Mouse (Mus musculus) midbrain, embryonic 14.5 days (tissue): Measurements from ENCODE around the gene Atrx. TPM values are rescaled to one million over a fixed set of nuclear protein-coding genes. Genes with fewer than 3 reads are reported as not detected.
A peak's percentile ranks its signal among the peaks of the same experiment; 100 is the strongest.

ENCODE experiments used
- ATAC-seq: fragments of 200-750 bp; cut with Nextera tagmentation; 2 replicates; pipeline ENCODE4 v1.8.0; 2017; ENCODE audit warnings: moderate number of reproducible peaks, moderate library complexity; ENCODE audit not compliant: low FRiP score, low TSS enrichment
- DNase-seq: peaks from one replicate; pipeline ENCODE4 v3.0.0-alpha.2; 2015
- H3K27ac ChIP-seq: fragments of 300-500 bp; sonication (generic); replicated peaks from 2 replicates; pipeline ENCODE4 v1.5.1; 2014; ENCODE audit warnings: mild to moderate bottlenecking, low read depth, low read length, moderate library complexity
- H3K27me3 ChIP-seq: fragments of 300-500 bp; sonication (generic); 2 replicates; pipeline ENCODE4 v1.6.1; 2014; ENCODE audit warnings: low read length, control low read depth, mixed read lengths; ENCODE audit not compliant: control insufficient read depth, insufficient read depth
- H3K36me3 ChIP-seq: fragments of 300-500 bp; sonication (generic); 2 replicates; pipeline ENCODE4 v1.6.1; 2014; ENCODE audit warnings: low read length, control low read depth; ENCODE audit not compliant: control insufficient read depth, insufficient read depth
- H3K4me1 ChIP-seq: fragments of 300-500 bp; sonication (generic); 2 replicates; pipeline ENCODE4 v1.6.1; 2014; ENCODE audit warnings: mild to moderate bottlenecking, antibody characterized with exemption, low read length, control low read depth; ENCODE audit not compliant: control insufficient read depth, insufficient read depth
- H3K4me2 ChIP-seq: fragments of 300-500 bp; sonication (generic); 2 replicates; pipeline ENCODE4 v1.6.1; 2014; ENCODE audit warnings: mild to moderate bottlenecking, low read length, moderate library complexity
- H3K4me3 ChIP-seq: fragments of 300-500 bp; sonication (generic); replicated peaks from 2 replicates; pipeline ENCODE4 v1.5.1; 2014; ENCODE audit warnings: low read depth, low read length
- H3K9ac ChIP-seq: fragments of 300-500 bp; sonication (generic); replicated peaks from 2 replicates; pipeline ENCODE4 v1.6.1; 2014; ENCODE audit warnings: mild to moderate bottlenecking, low read length, moderate library complexity
- H3K9me3 ChIP-seq: fragments of 300-500 bp; sonication (generic); 2 replicates; pipeline ENCODE4 v1.6.1; 2016; ENCODE audit warnings: low read length, control low read depth, mixed read lengths; ENCODE audit not compliant: control insufficient read depth
- WGBS: fragments of 180-500 bp; shearing (Covaris S2); extraction: QIAGEN DNeasy Blood & Tissue Kit; methylation state at CpG from one replicate; pipeline ENCODE4 v1.1.7; 2014; 5-methylcytosine and 5-hydroxymethylcytosine counted together
- polyA plus RNA-seq: library from polyadenylated mRNA; unstranded; fragments of >200 nt; fragmentation: Nextera tagmentation; extraction: Ambion mirVana; gene quantifications from 2 replicates; pipeline ENCODE4 v1.2.1, GENCODE M21; 2014

The Atrx gene
- polyA plus RNA-seq, 1 experiment from 2014 or later: 271 TPM

DNA sequence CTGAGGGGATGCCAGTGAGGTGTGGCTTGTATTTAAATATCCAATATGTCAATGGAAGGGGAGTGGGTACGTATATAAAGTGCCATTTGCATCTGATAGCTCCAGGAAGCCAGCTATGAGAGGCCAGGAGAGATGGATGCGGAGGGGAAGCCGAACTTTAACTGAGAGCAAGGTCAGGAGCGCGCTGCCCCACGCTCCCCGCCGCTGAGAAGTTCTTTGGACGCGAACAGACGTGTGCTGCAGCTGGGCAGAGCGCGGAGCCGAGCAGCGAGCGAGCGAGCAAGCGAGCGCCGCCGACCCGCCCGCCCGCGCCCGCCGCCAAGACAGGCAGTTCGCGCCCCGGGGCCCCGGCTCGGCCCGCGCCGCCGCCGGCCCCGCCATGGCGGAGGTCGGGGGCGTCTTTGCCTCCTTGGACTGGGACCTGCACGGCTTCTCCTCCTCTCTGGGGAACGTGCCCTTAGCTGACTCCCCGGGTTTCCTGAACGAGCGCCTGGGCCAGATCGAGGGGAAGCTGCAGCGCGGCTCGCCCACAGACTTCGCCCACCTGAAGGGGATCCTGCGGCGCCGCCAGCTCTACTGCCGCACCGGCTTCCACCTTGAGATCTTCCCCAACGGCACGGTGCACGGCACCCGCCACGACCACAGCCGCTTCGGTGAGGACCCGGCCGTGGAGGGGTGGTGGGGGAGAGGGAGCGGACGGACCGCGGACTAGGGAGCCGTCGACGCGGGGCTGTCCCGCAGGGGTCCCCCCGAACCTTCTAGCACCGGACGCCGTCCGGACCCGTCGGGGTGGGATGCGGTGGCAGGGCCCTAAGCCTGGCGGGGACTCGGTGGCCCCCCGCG is 164.8 kb downstream of the Atrx start, which contains the start of gene Fgf16:
Gene Fgf16, plus strand, starts transcription at position 118 of the 843 bp plus-strand sequence.
- Histone ChIP-seq H3K9me3 (no peaks in the 10 kb centered on the region), H3K4me2 (peak within 1 kb of the TSS; percentile 68), H3K4me3 (peak within 1 kb of the TSS; percentile 37), H3K27me3 (peaks cover 31% of the 10 kb centered on the region), H3K36me3 (no peaks in the 10 kb centered on the region), H3K27ac (no peak within 1 kb of the TSS), H3K9ac (peak within 1 kb of the TSS; percentile 12; the same call in 1 of the 2 replicates), H3K4me1 (no peaks in the 10 kb centered on the region)
- whole genome bisulfite sequencing: 22% methylated on average over 79 of the region's 86 CpGs
- ATAC-seq (peak; percentile 28; the same call in 1 of the 2 replicates), DNase-seq (peak; percentile 16)

DNA sequence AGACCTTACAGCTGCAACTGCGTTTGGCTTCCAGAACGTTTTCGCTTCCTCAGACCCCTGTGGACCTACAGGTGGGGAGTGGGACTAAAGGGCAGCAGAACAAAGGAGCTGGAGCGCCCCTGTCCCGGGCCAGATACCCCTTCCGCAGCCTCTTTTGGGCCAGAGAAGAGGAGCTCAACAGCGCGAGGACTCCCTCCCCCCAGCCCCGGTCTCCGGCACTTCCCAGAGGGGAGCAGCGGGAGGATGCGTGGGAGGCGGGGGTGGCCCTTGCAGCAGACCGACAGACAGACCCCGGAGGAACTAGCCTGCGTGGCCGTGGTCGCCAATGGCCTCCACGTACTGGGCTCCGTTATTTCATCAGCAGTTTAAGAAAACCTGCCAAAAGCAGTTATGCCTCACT is 165.6 kb downstream of the Atrx start:
- H3K36me3 ChIP-seq: no peaks in the 10 kb centered on the region
- peak overlapping the region; percentile 68 for H3K4me2 ChIP-seq
- H3K9ac ChIP-seq: peak overlapping the region; percentile 12; the same call in 1 of the 2 replicates
- peak overlapping the region; percentile 37 for H3K4me3 ChIP-seq
- H3K4me1 ChIP-seq: no peaks in the 10 kb centered on the region
- 9% methylated on average over 20 of the region's 20 CpGs for WGBS
- H3K27me3 ChIP-seq: peaks cover 31% of the 10 kb centered on the region
- DNase-seq (peak; percentile 24), ATAC-seq (peak; percentile 40; the same call in 1 of the 2 replicates)
- no peak overlapping the region for H3K27ac ChIP-seq
- no peaks in the 10 kb centered on the region for H3K9me3 ChIP-seq

- H3K27me3 ChIP-seq: peaks cover 31% of the 10 kb centered on the region
- no peak for ATAC-seq
- DNase-seq: peak; percentile 22
These were observed 166.2 kb downstream of the Atrx start for GRCm38 (mm10) chrX:105762847-105763527.

More at GRCm38 (mm10) chrX:105762847-105763527, 166.2 kb downstream of the Atrx start:
- no peaks in the 10 kb centered on the region for H3K9me3 ChIP-seq
- peak overlapping the region; percentile 68 for H3K4me2 ChIP-seq
- no peaks in the 10 kb centered on the region for H3K36me3 ChIP-seq
- no peaks in the 10 kb centered on the region for H3K4me1 ChIP-seq
- no peak overlapping the region for H3K27ac ChIP-seq
- peak overlapping the region; percentile 37 for H3K4me3 ChIP-seq
- 20% methylated on average over 23 of the region's 23 CpGs for WGBS
- H3K9ac ChIP-seq: no peak overlapping the region

Other genes with a start within 250 kb of the Atrx start
- gene Fgf16, start 165.1 kb downstream of the Atrx start, polyA plus RNA-seq: not detected in 2 replicates
- gene Magt1, start 82.5 kb upstream of the Atrx start, polyA plus RNA-seq: 15.6 and 23.4 TPM in 2 replicates
- 348 and 453 TPM in 2 replicates for gene Cox7b, start 86.3 kb upstream of the Atrx start, polyA plus RNA-seq
- gene Atp7a, start 97.9 kb upstream of the Atrx start, polyA plus RNA-seq: 8.3 and 21.2 TPM in 2 replicates
- 0.13 and 0.41 TPM in 2 replicates for gene Tlr13, start 213.8 kb upstream of the Atrx start, polyA plus RNA-seq